Mouse (Mus musculus) retina, embryonic 14.5 days (tissue): ENCODE results near the gene Rfx2.

Experiments
- DNase-seq: peaks from one replicate; pipeline ENCODE4 v3.0.0-alpha.2; 2015; ENCODE audit warnings: low spot score

Rfx2 gene

GRCm38 (mm10) chr17:56754271-56755185, 76.3 kb downstream of the Rfx2 start:
- no peak for DNase-seq

GRCm38 (mm10) chr17:56753452-56753851, 77.4 kb downstream of the Rfx2 start:
- no peak for DNase-seq

DNA sequence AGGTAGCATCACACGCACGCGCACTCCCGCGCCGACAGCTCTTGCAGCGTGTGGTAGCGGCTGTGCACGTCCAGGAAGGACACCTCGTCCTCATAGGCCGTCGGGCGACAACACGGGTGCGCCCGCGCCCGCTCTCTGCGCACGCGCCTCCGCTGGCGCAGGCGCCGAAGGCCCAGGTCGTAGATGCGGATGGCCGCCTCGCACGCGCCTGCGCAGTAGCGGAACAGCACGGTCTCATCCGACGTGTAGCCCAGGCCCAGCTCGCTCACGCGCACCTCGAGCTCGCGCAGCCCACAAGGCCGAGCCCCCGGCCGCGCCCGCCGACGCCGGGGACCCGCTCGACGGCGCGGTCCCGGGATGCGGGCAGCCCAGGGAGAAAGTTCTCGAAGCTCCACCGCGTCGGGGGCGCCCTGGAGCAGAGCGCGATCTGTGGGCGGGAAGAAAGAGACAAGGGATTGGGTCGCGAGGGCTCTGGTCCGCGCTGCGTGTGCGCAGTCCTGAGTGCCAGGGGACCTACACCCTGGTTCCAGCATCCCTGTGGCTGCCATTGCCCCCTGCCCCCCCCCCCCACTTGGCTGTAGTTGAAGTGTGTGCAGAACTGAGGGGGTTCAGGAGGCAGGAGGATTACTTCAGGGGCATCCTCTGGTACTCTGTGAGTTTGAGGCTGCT, 79.3 kb downstream of the Rfx2 start:
- DNase-seq = peak; percentile 63

- DNase-seq = no peak
These were observed 86.6 kb downstream of the Rfx2 start for GRCm38 (mm10) chr17:56744173-56744572.

- DNase-seq = no peak
These were observed 90.0 kb downstream of the Rfx2 start for GRCm38 (mm10) chr17:56740788-56741160.

DNA sequence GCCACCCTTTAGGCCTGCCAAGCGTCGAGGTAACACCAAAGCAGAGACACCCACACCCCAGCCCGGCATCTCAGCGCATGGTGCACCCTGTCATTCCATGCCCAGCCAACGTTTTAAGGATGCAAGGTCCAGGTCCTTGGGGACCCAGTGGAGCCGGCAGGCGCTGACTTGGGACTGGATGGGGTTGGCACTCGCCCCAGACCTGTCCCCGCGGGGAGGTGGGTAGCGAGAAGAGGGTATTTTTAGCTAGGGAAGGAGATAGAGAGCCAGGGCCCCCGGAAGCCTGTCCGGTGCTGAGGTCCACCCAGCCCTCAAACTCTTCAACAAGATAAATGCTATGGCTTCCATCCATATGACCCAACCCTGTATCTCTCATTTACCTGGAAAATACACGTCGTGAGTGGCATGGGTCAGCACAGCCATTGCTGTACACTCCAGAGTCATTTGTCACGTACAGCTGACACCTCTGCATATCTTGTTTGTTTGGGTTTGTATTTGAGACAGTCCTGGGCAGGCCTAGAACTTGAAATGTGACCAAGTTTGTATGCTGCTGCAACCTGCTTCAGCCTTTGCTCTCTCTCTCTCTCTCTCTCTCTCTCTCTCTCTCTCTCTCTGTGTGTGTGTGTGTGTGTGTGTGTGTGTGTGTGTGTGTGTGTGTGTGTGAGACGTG, 90.6 kb downstream of the Rfx2 start:
- no peak for DNase-seq

- DNase-seq = no peak
These were observed 92.6 kb downstream of the Rfx2 start for GRCm38 (mm10) chr17:56738221-56738620.

DNA sequence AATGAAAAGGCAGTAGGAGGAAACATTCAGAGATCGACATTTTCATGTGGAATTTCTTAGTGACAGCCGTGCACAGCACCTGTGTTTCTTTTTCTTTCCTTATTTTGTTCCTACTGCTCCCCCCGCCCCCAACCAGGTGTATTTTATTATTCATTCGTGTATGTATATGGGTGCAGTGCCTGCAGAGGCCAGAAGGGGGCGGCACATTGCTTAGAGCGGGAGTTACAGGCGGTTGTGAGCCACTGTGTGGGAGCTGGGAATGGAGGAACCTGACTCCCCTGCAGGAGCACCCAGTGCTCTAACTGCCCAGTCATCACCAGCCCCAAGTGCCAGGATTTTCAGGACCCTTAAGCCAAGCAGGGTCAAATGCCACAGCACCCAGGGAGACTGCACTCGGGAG, 94.3 kb downstream of the Rfx2 start:
- DNase-seq = no peak

- no peak for DNase-seq
These were observed 101.2 kb downstream of the Rfx2 start for GRCm38 (mm10) chr17:56729656-56730055.

DNA sequence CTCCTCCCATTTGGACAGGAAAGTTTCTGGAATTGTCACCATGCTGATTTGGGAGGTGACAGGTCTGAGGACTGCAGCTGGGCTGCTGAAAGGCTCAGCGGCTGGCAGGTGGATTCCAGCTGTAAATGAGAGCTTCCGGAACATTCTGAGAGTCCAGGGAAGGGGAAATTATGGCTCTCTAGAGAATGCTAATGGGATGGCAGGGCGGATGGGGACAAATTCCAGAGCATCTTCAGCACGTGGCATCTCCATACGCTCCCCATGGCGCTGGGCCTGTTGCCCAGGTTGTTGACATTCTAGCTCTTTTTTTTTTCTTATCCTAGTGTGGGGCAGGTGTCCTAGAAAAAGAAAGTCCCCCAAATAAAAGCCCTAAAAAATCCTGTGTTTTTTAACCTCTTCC, 101.7 kb downstream of the Rfx2 start:
- DNase-seq = no peak

GRCm38 (mm10) chr17:56728117-56728516, 102.7 kb downstream of the Rfx2 start:
- DNase-seq = no peak

GRCm38 (mm10) chr17:56727659-56728058, 103.2 kb downstream of the Rfx2 start:
- peak; percentile 20 for DNase-seq

- no peak for DNase-seq
These were observed 103.7 kb downstream of the Rfx2 start for GRCm38 (mm10) chr17:56727029-56727649.
